In genomic region chr5:143487193-143487592, GRCm38 (mm10) we compare ENCODE assay signal across 21 mouse cellular contexts. TPM values are rescaled to one million over a fixed set of nuclear protein-coding genes. Genes with fewer than 3 reads are reported as not detected.
DNase-seq lines count a peak whose midpoint lies in the region; ATAC-seq and TF ChIP-seq lines count a peak whose summit lies in the region.
"Had no signal": no experiment of that assay in that cellular context is flagged by ENCODE, and none has a peak within 500 bp of the region (broad histone marks: within the 10 kb centered on the region; RNA-seq: fewer than 3 reads in every experiment).

No protein-coding gene starts in this region.

- no peak for DNase-seq in layer of hippocampus, adult 2 months (ENCODE audit: low spot score in 2 of 2)
- DNase-seq in layer of hippocampus, postnatal 10 days (ENCODE audit: low spot score in 2 of 2) = no peak
- DNase-seq in brain, adult 2 months (ENCODE audit: low read depth, low spot score) = peak; percentile 48
- DNase-seq in cerebellum, adult 9-11 months = no peak
- DNase-seq: adrenal gland, adult 2 months; adrenal gland, postnatal 10 days; adrenal gland, postnatal 25 days; cerebellum, adult 11-12 months; cerebellum, adult 2 months; cerebellum, adult 9-10 months; cerebellum, postnatal 14 days; cerebellum, postnatal 36 days; embryo, embryonic 11 days had no signal

- ATAC-seq in granulocyte monocyte progenitor cell, adult 5-6 weeks (replicated peaks; ENCODE audit: poor library complexity, severe bottlenecking) = peak; percentile 28; the same call in 1 of the 2 replicates
- ATAC-seq: forebrain, embryonic 14.5 days; forebrain, embryonic 16.5 days had no signal

- peak overlapping the region; percentile 51 for H3K27ac ChIP-seq in layer of hippocampus, adult 2 months
- H3K27ac ChIP-seq: embryonic facial prominence, embryonic 13.5 days; embryonic facial prominence, embryonic 15.5 days; forebrain, embryonic 10.5 days; forebrain, embryonic 12.5 days had no signal

- no peak for TF ChIP-seq CTCF in layer of hippocampus, adult 2 months (conservative IDR thresholded peaks at IDR 0.05)

- no peak overlapping the region for H3K4me3 ChIP-seq in layer of hippocampus, adult 2 months
- H3K4me3 ChIP-seq: embryonic facial prominence, embryonic 13.5 days; embryonic facial prominence, embryonic 15.5 days; erythroblast, embryonic 14.5 days; forebrain, embryonic 10.5 days; forebrain, embryonic 12.5 days had no signal

RNA-seq across cellular contexts. Expression of gene Daglb, which starts 22.8 kb away (rescaled TPM):
- total RNA-seq in layer of hippocampus, adult 2 months (2021) = 10 to 100 TPM; 27.7 to 32.1 TPM
- 10 to 100 TPM; 20.5 to 21.5 TPM for total RNA-seq in layer of hippocampus, postnatal 10 days (2021)
- 11.7 and 22.8 TPM in 2 replicates for total RNA-seq in granulocyte monocyte progenitor cell, adult 5-6 weeks (2014; fragmentation: Nextera tagmentation)
- total RNA-seq in granulocyte monocyte progenitor cell, adult 5-6 weeks (2017) = 24.1 and 25.0 TPM in 2 replicates

RNA-seq across cellular contexts. Expression of gene Rac1, which starts 40.6 kb away (rescaled TPM):
- total RNA-seq in layer of hippocampus, adult 2 months (2021) = 100 to 1,000 TPM; 393 to 396 TPM
- 100 to 1,000 TPM; 444 to 449 TPM for total RNA-seq in layer of hippocampus, postnatal 10 days (2021)
- 349 and 471 TPM in 2 replicates for total RNA-seq in granulocyte monocyte progenitor cell, adult 5-6 weeks (2014; fragmentation: Nextera tagmentation)
- total RNA-seq in granulocyte monocyte progenitor cell, adult 5-6 weeks (2017) = 118 and 134 TPM in 2 replicates
